Mouse (Mus musculus) lung, embryonic 14.5 days (tissue): ENCODE results near the gene 4933427D14Rik. TPM values are rescaled to one million over a fixed set of nuclear protein-coding genes. Genes with fewer than 3 reads are reported as not detected.

Source experiments
- ATAC-seq: fragments of 200-750 bp; cut with Nextera tagmentation; 2 replicates; pipeline ENCODE4 v1.8.0; 2017; ENCODE audit warnings: mild to moderate bottlenecking, moderate TSS enrichment, moderate library complexity; ENCODE audit not compliant: insufficient read depth
- DNase-seq: peaks from one replicate; pipeline ENCODE4 v3.0.0-alpha.2; 2015
- H3K27ac ChIP-seq: fragments of 300-500 bp; sonication (generic); 2 replicates; pipeline ENCODE4 v1.5.1; 2014; ENCODE audit warnings: low read depth, mild to moderate bottlenecking, moderate library complexity
- H3K27me3 ChIP-seq: fragments of 300-500 bp; sonication (generic); 2 replicates; pipeline ENCODE4 v1.6.1; 2014; ENCODE audit warnings: low read length, control low read depth; ENCODE audit not compliant: insufficient read depth
- H3K36me3 ChIP-seq: fragments of 300-500 bp; sonication (generic); 2 replicates; pipeline ENCODE4 v1.6.1; 2014; ENCODE audit warnings: control low read depth; ENCODE audit not compliant: insufficient read depth
- H3K4me1 ChIP-seq: fragments of 300-500 bp; sonication (generic); 2 replicates; pipeline ENCODE4 v1.6.1; 2014; ENCODE audit warnings: antibody characterized with exemption, control low read depth; ENCODE audit not compliant: insufficient read depth
- H3K4me2 ChIP-seq: fragments of 300-500 bp; sonication (generic); 2 replicates; pipeline ENCODE4 v1.6.1; 2014; ENCODE audit warnings: mild to moderate bottlenecking
- H3K4me3 ChIP-seq: fragments of 300-500 bp; sonication (generic); 2 replicates; pipeline ENCODE4 v1.5.1; 2014; ENCODE audit warnings: low read depth, low read length
- H3K9ac ChIP-seq: fragments of 300-500 bp; sonication (generic); 2 replicates; pipeline ENCODE4 v1.6.1; 2014
- H3K9me3 ChIP-seq: fragments of 300-500 bp; sonication (generic); 2 replicates; pipeline ENCODE4 v1.6.1; 2016; ENCODE audit warnings: low read depth, low read length, control low read depth
- CTCF ChIP-seq: IDR thresholded peaks from 2 replicates; pipeline ENCODE4 v1.5.1; 2016; ENCODE audit warnings: antibody characterized with exemption, low read depth
- WGBS: fragments of 180-500 bp; shearing (Covaris S2); extraction: QIAGEN DNeasy Blood & Tissue Kit; methylation state at CpG from one replicate; pipeline ENCODE4 v1.1.7; 2014; 5-methylcytosine and 5-hydroxymethylcytosine counted together
- polyA plus RNA-seq: library from polyadenylated mRNA; unstranded; fragments of >200 nt; fragmentation: Nextera tagmentation; extraction: Ambion mirVana; gene quantifications from 2 replicates; pipeline ENCODE4 v1.2.1, GENCODE M21; 2014

Gene 4933427D14Rik
- 14.3 and 18.3 TPM in 2 replicates for polyA plus RNA-seq

DNA sequence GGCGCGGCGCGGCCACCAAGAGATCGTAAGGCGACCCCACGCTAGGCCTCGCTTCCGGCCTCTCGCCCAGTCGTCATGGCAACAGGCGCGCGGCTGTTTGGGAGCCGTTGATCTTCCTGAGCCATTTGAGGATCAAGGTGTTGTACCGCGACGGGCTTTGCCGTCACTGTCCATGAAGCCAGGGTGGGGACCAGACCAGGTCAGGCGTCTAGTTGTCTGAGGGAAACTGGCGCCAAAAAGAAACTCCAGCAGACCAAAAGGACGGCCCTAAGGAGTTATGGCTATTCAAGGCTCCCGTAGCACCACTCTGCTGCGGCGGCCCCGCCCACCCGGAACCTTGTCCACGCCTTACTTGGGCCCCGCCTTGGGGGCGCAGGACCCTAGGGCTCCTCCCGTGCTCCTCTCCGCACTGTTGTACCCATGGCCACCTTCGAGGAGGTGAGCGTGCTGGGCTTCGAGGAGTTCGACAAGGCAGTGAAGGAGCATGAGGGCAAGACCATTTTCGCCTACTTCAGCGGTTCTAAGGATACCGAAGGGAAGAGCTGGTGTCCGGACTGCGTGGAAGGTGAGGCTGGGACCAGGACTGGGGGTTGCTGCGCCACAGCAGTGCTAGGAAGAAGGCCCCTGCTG is at the start of gene 4933427D14Rik, which contains the start of gene Txndc17:
Gene 4933427D14Rik (minus strand): TSS at position 256 of the 630 bp plus-strand sequence.
Gene Txndc17 (plus strand): TSS at position 344 of the 630 bp plus-strand sequence.
- no peaks in the 10 kb centered on the region for H3K27me3 ChIP-seq
- H3K27ac ChIP-seq = peak within 1 kb of the TSS; percentile 63
- no peak for TF ChIP-seq CTCF
- peak within 1 kb of the TSS; percentile 67 for H3K4me3 ChIP-seq
- H3K4me2 ChIP-seq = peak within 1 kb of the TSS; percentile 91
- DNase-seq (peak; percentile 92), ATAC-seq (peak; percentile 97)
- under 1% methylated on average over 39 of the region's 42 CpGs for WGBS
- H3K9me3 ChIP-seq = no peaks in the 10 kb centered on the region
- H3K4me1 ChIP-seq = no peaks in the 10 kb centered on the region
- H3K36me3 ChIP-seq = peaks cover 31% of the 10 kb centered on the region
- H3K9ac ChIP-seq = peak within 1 kb of the TSS; percentile 78

DNA sequence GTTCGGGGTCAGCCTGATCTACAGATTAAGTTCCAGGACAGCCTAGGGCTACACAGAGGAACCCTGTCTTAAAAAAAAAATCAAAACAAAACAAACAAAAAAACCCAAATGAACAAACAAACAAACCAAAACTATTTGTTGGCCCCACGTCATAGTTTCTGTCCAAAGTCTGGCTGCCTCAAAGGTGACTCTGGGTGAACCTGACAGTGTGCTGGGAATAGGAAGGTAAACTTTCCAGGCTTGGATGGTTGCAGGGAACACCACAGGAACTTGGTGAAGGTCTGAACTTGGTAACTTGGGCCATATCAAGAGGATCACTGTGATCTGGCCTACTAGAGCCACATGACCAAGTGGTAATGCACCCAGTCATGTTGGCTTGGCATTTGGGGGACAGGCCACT is 49.2 kb upstream of the 4933427D14Rik start:
- Histone ChIP-seq H3K4me2 (no peak overlapping the region), H3K4me3 (no peak overlapping the region), H3K27me3 (no peaks in the 10 kb centered on the region), H3K9me3 (no peaks in the 10 kb centered on the region), H3K36me3 (no peaks in the 10 kb centered on the region), H3K4me1 (no peaks in the 10 kb centered on the region), H3K27ac (no peak overlapping the region), H3K9ac (no peak overlapping the region)
- ATAC-seq (no peak), DNase-seq (no peak)
- WGBS = 59% methylated on average over 2 of the region's 2 CpGs
- no peak for TF ChIP-seq CTCF

DNA sequence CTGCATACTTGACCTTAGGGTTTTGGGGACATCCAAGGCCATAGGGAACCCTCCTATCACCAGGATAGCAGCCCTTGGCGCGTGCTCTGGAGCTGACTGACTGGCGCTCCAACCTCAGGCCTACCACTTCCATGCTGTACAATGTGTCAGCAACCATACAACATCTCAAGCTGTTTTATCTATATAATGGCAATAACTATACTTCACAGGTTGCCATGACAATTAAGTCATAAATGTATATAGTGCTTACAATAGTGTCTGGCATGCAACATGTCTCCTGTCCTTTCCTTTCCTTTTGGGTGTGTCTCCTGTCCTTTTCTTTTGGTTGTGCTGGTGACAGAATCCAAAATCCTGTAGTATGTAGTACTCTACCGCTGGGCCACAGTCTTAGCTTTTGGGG is 48.4 kb upstream of the 4933427D14Rik start:
- DNase-seq (no peak), ATAC-seq (no peak)
- no peak for TF ChIP-seq CTCF
- no peaks in the 10 kb centered on the region for H3K9me3 ChIP-seq
- H3K27me3 ChIP-seq = no peaks in the 10 kb centered on the region
- no peaks in the 10 kb centered on the region for H3K4me1 ChIP-seq
- no peak overlapping the region for H3K4me3 ChIP-seq
- no peak overlapping the region for H3K4me2 ChIP-seq
- no peak overlapping the region for H3K9ac ChIP-seq
- H3K36me3 ChIP-seq = no peaks in the 10 kb centered on the region
- WGBS = 90% methylated on average over 4 of the region's 4 CpGs
- no peak overlapping the region for H3K27ac ChIP-seq

DNA sequence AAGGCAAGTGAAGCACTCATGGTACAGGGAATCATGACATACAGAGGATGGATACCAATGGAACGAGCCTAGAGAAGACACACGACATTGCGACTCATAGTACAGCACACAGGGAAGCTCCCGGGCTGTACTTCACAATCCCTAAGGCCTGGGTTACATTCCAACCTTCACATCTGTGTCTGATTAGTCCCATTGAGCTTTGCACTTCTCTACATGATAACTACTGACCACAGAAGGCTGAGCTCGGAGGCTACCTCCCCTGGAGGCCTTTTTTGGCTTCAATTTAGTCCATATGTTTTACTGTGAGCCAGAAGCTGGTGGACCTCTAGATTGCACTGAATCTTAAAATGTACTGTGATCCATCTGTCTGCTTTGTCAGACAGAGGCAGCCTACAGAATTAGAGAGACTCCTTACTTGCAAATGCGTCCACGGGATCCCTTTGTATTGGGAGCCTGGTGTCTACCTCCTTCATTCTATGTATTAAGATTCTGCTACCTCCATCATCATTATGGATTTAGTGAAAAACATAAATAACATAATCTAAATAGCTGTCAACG is 38.0 kb upstream of the 4933427D14Rik start:
- H3K27ac ChIP-seq = no peak overlapping the region
- DNase-seq (no peak), ATAC-seq (no peak)
- H3K4me3 ChIP-seq = no peak overlapping the region
- H3K4me1 ChIP-seq = no peaks in the 10 kb centered on the region
- H3K4me2 ChIP-seq = no peak overlapping the region
- H3K9me3 ChIP-seq = no peaks in the 10 kb centered on the region
- no peak overlapping the region for H3K9ac ChIP-seq
- no peaks in the 10 kb centered on the region for H3K27me3 ChIP-seq
- TF ChIP-seq CTCF = no peak
- WGBS = 77% methylated on average over 8 of the region's 8 CpGs
- H3K36me3 ChIP-seq = no peaks in the 10 kb centered on the region

DNA sequence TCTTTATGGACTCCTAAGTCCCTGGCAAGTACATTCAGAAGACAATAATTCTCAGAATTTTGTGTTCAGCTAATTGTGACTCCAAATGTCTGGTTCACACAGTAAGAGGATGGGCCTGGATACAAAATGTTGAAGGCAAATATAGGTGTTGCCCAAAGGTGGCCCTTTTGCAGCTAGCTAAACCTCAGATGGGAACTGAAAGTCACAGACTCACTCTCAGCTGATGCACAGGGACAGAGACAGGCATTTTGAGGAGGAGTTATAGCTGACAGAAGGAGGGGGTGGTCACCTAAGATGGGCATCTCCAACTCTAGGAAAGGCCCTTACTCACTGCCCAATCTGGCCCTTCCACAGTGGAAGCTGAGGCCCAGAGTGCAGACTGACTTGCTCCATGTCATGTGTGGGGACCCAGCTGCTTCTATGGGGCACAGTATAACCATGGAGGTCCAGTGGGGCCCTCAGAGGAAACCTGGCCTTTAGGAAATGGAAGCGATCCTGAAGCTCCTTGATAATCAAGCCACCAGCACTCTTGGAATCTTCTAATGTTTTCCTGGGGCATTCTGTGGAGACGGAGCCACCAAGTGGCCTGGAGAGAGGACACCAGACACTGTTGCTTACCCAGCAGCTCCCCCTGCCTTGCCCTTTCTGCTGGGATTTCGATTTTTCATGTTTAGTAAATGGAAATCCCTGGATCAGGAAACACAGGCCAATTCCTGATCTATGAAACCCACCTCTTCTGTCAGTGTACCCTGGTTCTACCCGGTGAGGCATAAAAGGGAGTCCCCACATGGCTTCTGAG is 33.0 kb upstream of the 4933427D14Rik start:
- no peaks in the 10 kb centered on the region for H3K4me1 ChIP-seq
- DNase-seq (no peak), ATAC-seq (no peak)
- no peaks in the 10 kb centered on the region for H3K9me3 ChIP-seq
- no peak for TF ChIP-seq CTCF
- H3K27me3 ChIP-seq = no peaks in the 10 kb centered on the region
- no peak overlapping the region for H3K27ac ChIP-seq
- no peaks in the 10 kb centered on the region for H3K36me3 ChIP-seq
- no peak overlapping the region for H3K4me3 ChIP-seq
- H3K9ac ChIP-seq = no peak overlapping the region
- no peak overlapping the region for H3K4me2 ChIP-seq
- WGBS = 69% methylated on average over 4 of the region's 4 CpGs

DNA sequence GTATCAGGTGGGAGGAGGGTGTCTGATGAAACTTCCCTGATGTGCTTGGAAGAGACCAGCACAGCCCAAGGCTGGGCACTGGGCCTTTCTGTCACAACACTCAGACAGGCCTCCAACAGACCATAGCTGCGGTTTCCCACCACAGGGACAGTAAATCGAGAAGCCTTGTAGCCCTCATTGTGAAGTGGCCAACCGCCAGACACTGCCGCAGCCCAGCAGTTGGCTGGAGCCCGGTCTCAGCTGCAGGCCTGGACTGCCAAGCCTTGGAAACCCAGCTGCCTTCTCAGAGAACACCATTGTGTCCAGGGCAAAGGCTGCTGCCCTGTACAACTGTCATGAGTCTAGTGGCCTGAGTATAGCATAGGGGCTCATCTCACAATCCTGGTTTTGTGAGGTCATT is 26.8 kb upstream of the 4933427D14Rik start:
- no peaks in the 10 kb centered on the region for H3K36me3 ChIP-seq
- ATAC-seq (no peak), DNase-seq (no peak)
- no peak overlapping the region for H3K9ac ChIP-seq
- no peak for TF ChIP-seq CTCF
- no peaks in the 10 kb centered on the region for H3K4me1 ChIP-seq
- WGBS = 55% methylated on average over 5 of the region's 5 CpGs
- no peak overlapping the region for H3K27ac ChIP-seq
- no peak overlapping the region for H3K4me2 ChIP-seq
- H3K4me3 ChIP-seq = no peak overlapping the region
- H3K27me3 ChIP-seq = no peaks in the 10 kb centered on the region
- H3K9me3 ChIP-seq = no peaks in the 10 kb centered on the region

DNA sequence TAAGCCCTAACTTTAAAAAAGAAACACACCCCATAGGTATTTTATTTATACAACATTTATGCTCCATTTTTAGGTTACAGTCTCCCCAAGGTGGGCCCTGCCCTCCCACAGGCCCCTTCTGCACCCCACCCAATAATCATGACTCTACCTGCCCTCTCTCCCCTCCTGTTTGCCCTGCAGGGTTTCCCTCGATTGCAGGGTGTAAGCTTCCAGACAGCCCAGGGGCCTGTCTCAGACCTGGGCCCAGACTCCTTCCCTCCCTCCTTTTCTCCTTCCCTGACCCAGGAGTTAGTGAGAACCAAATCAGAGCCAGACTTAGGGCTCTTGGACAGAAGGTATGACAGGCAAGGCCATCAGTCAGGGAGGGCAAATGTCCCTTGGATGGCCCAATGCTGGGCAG is 25.7 kb upstream of the 4933427D14Rik start:
- Histone ChIP-seq H3K27ac (no peak overlapping the region), H3K9me3 (no peaks in the 10 kb centered on the region), H3K4me2 (no peak overlapping the region), H3K36me3 (no peaks in the 10 kb centered on the region), H3K9ac (no peak overlapping the region), H3K27me3 (no peaks in the 10 kb centered on the region), H3K4me3 (no peak overlapping the region), H3K4me1 (no peaks in the 10 kb centered on the region)
- no peak for DNase-seq
- WGBS = 57% methylated on average over 1 of the region's 1 CpGs
- ATAC-seq = no peak
- no peak for TF ChIP-seq CTCF
